Mouse (Mus musculus) heart, postnatal 36 days (tissue): ENCODE measurements around the gene Hoxa1. TPM values are rescaled to one million over a fixed set of nuclear protein-coding genes. Genes with fewer than 3 reads are reported as not detected.

ENCODE experiments used
- DNase-seq, 2 experiments: peaks; one replicate each; pipeline ENCODE4 v3.0.0; 2021 to 2022
- intact Hi-C: fragments of 180-260 bp; cut with DNase I; formaldehyde crosslinking; loops from one replicate; pipeline ENCODE4 v1.15.1; 2025
- total RNA-seq, 2 experiments: library from RNA; stranded (reverse); gene quantifications; 2 replicates each; pipeline ENCODE4 v1.2.3; 2021

Gene Hoxa1
- total RNA-seq, 2 experiments from 2014 or later = 0.14 to 0.24 TPM

- intact Hi-C loops = no loop called here
- DNase-seq = no peak
Measured at GRCm38 (mm10) chr6:52162611-52163365, 4.7 kb upstream of the Hoxa1 start.

- intact Hi-C loops = no loop called here
- DNase-seq = no peak
Measured at GRCm38 (mm10) chr6:52162093-52162380, 3.9 kb upstream of the Hoxa1 start.

- DNase-seq = no peak
- intact Hi-C loops = no loop called here
Measured at GRCm38 (mm10) chr6:52161336-52162092, 3.4 kb upstream of the Hoxa1 start.

GRCm38 (mm10) chr6:52160511-52161335 lies 2.6 kb upstream of the Hoxa1 start:
- no peak for DNase-seq

GRCm38 (mm10) chr6:52159979-52160378 lies 1.9 kb upstream of the Hoxa1 start:
- intact Hi-C loops = loop anchor here (5.0 kb wide), 2 partner anchors 32 to 148 kb away; partner anchors contain the start of genes Hoxa4 and Skap2
- DNase-seq = no peak

More at GRCm38 (mm10) chr6:52160511-52161335, 2.6 kb upstream of the Hoxa1 start:
- intact Hi-C loops = no loop called here

GRCm38 (mm10) chr6:52159164-52159761 lies 1.1 kb upstream of the Hoxa1 start:
- DNase-seq = no peak
- intact Hi-C loops = loop anchor here (5.0 kb wide), 2 partner anchors 33 to 147 kb away; partner anchors contain the start of genes Hoxa4 and Skap2

GRCm38 (mm10) chr6:52157466-52158275 lies 446 bp downstream of the Hoxa1 start:
- intact Hi-C loops = loop anchor here (5.0 kb wide), 2 partner anchors 35 to 145 kb away; partner anchors contain the start of genes Hoxa4 and Skap2
- no peak for DNase-seq

- intact Hi-C loops = loop anchor here (5.0 kb wide), 2 partner anchors 36 to 144 kb away; partner anchors contain the start of genes Hoxa4 and Skap2
Measured at GRCm38 (mm10) chr6:52156551-52157200, 1.4 kb downstream of the Hoxa1 start.

GRCm38 (mm10) chr6:52155471-52155870 lies 2.6 kb downstream of the Hoxa1 start:
- no peak for DNase-seq
- intact Hi-C loops = loop anchor here (5.0 kb wide), 2 partner anchors 37 to 143 kb away; partner anchors contain the start of genes Hoxa4 and Skap2

More at GRCm38 (mm10) chr6:52156551-52157200, 1.4 kb downstream of the Hoxa1 start:
- DNase-seq = no peak

- intact Hi-C loops = no loop called here
- no peak for DNase-seq
Measured at GRCm38 (mm10) chr6:52154044-52154443, 4.1 kb downstream of the Hoxa1 start.

- no peak for DNase-seq
- intact Hi-C loops = no loop called here
Measured at GRCm38 (mm10) chr6:52153270-52153669, 4.8 kb downstream of the Hoxa1 start.

GRCm38 (mm10) chr6:52152226-52153193 lies 5.6 kb downstream of the Hoxa1 start:
- intact Hi-C loops = no loop called here
- no peak for DNase-seq

GRCm38 (mm10) chr6:52151571-52151970 lies 6.5 kb downstream of the Hoxa1 start:
- intact Hi-C loops = no loop called here
- DNase-seq = no peak

GRCm38 (mm10) chr6:52150401-52150966 lies 7.6 kb downstream of the Hoxa1 start:
- no peak for DNase-seq
- intact Hi-C loops = no loop called here

- no peak for DNase-seq
- intact Hi-C loops = no loop called here
Measured at GRCm38 (mm10) chr6:52139115-52139514, 19.0 kb downstream of the Hoxa1 start.

GRCm38 (mm10) chr6:52138576-52138975 lies 19.5 kb downstream of the Hoxa1 start:
- no peak for DNase-seq
- intact Hi-C loops = no loop called here

- no peak for DNase-seq
- intact Hi-C loops = no loop called here
Measured at GRCm38 (mm10) chr6:52137841-52138535, 20.1 kb downstream of the Hoxa1 start.
